Mouse (Mus musculus): ENCODE data around the gene Speer4c.
"Not testable (repeated sequence)": the region's sequence is repeated elsewhere in the genome, so short reads cannot be mapped to it uniquely, and the experiment has no call there.

DNA sequence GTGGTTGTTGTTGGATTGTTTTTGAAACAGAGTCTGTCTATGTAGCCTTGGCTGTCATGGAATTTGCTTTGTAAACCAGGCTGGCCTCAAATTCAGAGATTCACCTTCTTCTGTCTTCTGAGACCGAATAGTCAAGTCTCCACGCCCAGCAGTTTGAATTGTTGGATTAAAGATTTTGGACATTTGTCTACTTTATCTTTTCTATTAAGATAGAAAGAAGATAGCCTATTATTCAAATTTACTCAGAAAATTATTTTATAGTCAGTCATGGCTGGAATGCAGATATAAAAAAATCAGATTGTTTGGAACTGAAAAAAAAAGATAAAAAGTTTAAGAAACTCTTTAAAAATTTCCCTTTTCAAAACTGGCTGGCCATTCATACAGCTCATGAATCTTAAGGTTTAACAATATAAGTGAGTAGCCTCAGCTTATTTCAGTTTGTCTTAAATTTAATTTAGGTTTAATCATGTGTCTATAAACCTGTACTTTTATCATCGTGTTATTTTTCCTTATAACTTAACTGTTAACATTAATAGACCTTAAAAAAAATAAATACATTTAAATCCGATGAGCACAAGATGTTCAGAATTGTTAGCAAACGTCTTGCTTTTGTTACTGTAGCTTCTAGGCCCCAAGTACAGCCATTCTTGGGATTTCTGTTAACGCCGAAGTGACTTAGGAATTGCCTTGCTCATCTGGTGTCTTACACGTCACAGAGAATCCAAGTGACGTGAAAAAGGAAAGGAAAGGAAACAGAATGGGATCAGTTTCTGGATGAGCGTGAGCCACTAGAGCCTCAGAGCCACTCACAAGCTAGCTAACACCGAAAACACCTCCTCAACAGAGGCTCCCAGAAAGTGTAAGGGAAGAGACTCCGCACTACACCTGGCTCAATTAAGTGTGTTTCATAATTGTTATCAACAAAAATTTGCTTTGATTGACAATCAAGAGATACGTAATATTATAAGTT is 33.8 kb downstream of the Speer4c start:
- not testable (repeated sequence) for TF ChIP-seq CTCF (IDR thresholded peaks at IDR 0.05; ENCODE audit: low read depth, low read length); GATA1 (IDR thresholded peaks at IDR 0.05; ENCODE audit: borderline replicate concordance, low read length); POLR2AphosphoS5 (IDR thresholded peaks at IDR 0.05; ENCODE audit: insufficient replicate concordance, low read depth, low read length); TAL1 (conservative IDR thresholded peaks at IDR 0.05; ENCODE audit: low read depth, low read length)

Data from G1E (cell line).